Mouse (Mus musculus) embryonic facial prominence, embryonic 12.5 days (tissue): ENCODE results near the gene Arhgef3. TPM values are rescaled to one million over a fixed set of nuclear protein-coding genes. Genes with fewer than 3 reads are reported as not detected.

ENCODE experiments used
- ATAC-seq: fragments of 200-750 bp; cut with Nextera tagmentation; 2 replicates; pipeline ENCODE4 v1.8.0; 2017; ENCODE audit not compliant: insufficient number of reproducible peaks, insufficient read depth, low FRiP score, low TSS enrichment
- H3K27ac ChIP-seq: fragments of 300-500 bp; sonication (generic); 2 replicates; pipeline ENCODE4 v1.5.1; 2016; ENCODE audit warnings: mild to moderate bottlenecking
- H3K27me3 ChIP-seq: fragments of 300-500 bp; sonication (generic); 2 replicates; pipeline ENCODE4 v1.6.1; 2016; ENCODE audit warnings: mild to moderate bottlenecking, moderate library complexity
- H3K36me3 ChIP-seq: fragments of 300-500 bp; sonication (generic); 2 replicates; pipeline ENCODE4 v1.6.1; 2016; ENCODE audit warnings: mild to moderate bottlenecking
- H3K4me1 ChIP-seq: fragments of 300-500 bp; sonication (generic); 2 replicates; pipeline ENCODE4 v1.6.1; 2016
- H3K4me2 ChIP-seq: fragments of 300-500 bp; sonication (generic); replicated peaks from 2 replicates; pipeline ENCODE4 v1.6.1; 2016; ENCODE audit warnings: mild to moderate bottlenecking, moderate library complexity
- H3K4me3 ChIP-seq: fragments of 300-500 bp; sonication (generic); 2 replicates; pipeline ENCODE4 v1.5.1; 2016; ENCODE audit warnings: mild to moderate bottlenecking
- H3K9ac ChIP-seq: fragments of 300-500 bp; sonication (generic); 2 replicates; pipeline ENCODE4 v1.6.1; 2016; ENCODE audit warnings: mild to moderate bottlenecking, moderate library complexity
- H3K9me3 ChIP-seq: fragments of 300-500 bp; sonication (generic); 2 replicates; pipeline ENCODE4 v1.6.1; 2016; ENCODE audit warnings: mild to moderate bottlenecking, moderate library complexity
- WGBS: fragments of 180-500 bp; shearing (Covaris S2); methylation state at CpG from one replicate; pipeline ENCODE4 v1.1.7; 2016; 5-methylcytosine and 5-hydroxymethylcytosine counted together
- polyA plus RNA-seq: library from polyadenylated mRNA; unstranded; fragments of >200 nt; fragmentation: Nextera tagmentation; extraction: Ambion mirVana; gene quantifications from 2 replicates; pipeline ENCODE4 v1.2.1, GENCODE M21; 2016

Arhgef3 gene
- polyA plus RNA-seq, 1 experiment from 2014 or later: 8.4 TPM

- WGBS: 85% methylated on average over 7 of the region's 7 CpGs
- ATAC-seq: no peak
- H3K27me3 ChIP-seq: no peaks in the 10 kb centered on the region; the same call in 1 of the 2 replicates
- H3K4me3 ChIP-seq: no peak overlapping the region
- H3K4me1 ChIP-seq: peaks cover 17% of the 10 kb centered on the region
- no peaks in the 10 kb centered on the region for H3K36me3 ChIP-seq
- no peak overlapping the region for H3K4me2 ChIP-seq
- no peak overlapping the region for H3K27ac ChIP-seq
- H3K9ac ChIP-seq: no peak overlapping the region
- H3K9me3 ChIP-seq: no peaks in the 10 kb centered on the region
Measured at GRCm38 (mm10) chr14:27179771-27180170, 65.1 kb downstream of the Arhgef3 start.

GRCm38 (mm10) chr14:27182059-27182458 lies 67.4 kb downstream of the Arhgef3 start:
- H3K36me3 ChIP-seq: no peaks in the 10 kb centered on the region
- H3K27me3 ChIP-seq: no peaks in the 10 kb centered on the region; the same call in 1 of the 2 replicates
- no peak overlapping the region for H3K4me2 ChIP-seq
- 54% methylated on average over 11 of the region's 11 CpGs for WGBS
- H3K9me3 ChIP-seq: no peaks in the 10 kb centered on the region
- no peak for ATAC-seq
- no peak overlapping the region for H3K9ac ChIP-seq
- H3K27ac ChIP-seq: no peak overlapping the region
- peaks cover 16% of the 10 kb centered on the region for H3K4me1 ChIP-seq
- H3K4me3 ChIP-seq: no peak overlapping the region

GRCm38 (mm10) chr14:27182646-27183438 lies 68.1 kb downstream of the Arhgef3 start:
- Histone ChIP-seq H3K4me2 (no peak overlapping the region), H3K36me3 (no peaks in the 10 kb centered on the region), H3K4me1 (peaks cover 16% of the 10 kb centered on the region), H3K27ac (no peak overlapping the region), H3K4me3 (no peak overlapping the region), H3K9ac (no peak overlapping the region; the same call in 1 of the 2 replicates), H3K9me3 (no peaks in the 10 kb centered on the region), H3K27me3 (no peaks in the 10 kb centered on the region; the same call in 1 of the 2 replicates)
- WGBS: 61% methylated on average over 11 of the region's 11 CpGs
- ATAC-seq: peak; percentile 77

GRCm38 (mm10) chr14:27183501-27184230 lies 69.0 kb downstream of the Arhgef3 start:
- ATAC-seq: no peak
- no peak overlapping the region for H3K27ac ChIP-seq
- WGBS: 64% methylated on average over 16 of the region's 16 CpGs

GRCm38 (mm10) chr14:27185902-27186301 lies 71.2 kb downstream of the Arhgef3 start:
- H3K9me3 ChIP-seq: no peaks in the 10 kb centered on the region
- H3K4me1 ChIP-seq: peaks cover 8% of the 10 kb centered on the region
- H3K36me3 ChIP-seq: no peaks in the 10 kb centered on the region
- H3K27me3 ChIP-seq: no peaks in the 10 kb centered on the region
- H3K27ac ChIP-seq: no peak overlapping the region
- H3K9ac ChIP-seq: no peak overlapping the region
- no peak overlapping the region for H3K4me2 ChIP-seq
- no peak for ATAC-seq
- WGBS: 60% methylated on average over 5 of the region's 5 CpGs
- H3K4me3 ChIP-seq: no peak overlapping the region

More at GRCm38 (mm10) chr14:27183501-27184230, 69.0 kb downstream of the Arhgef3 start:
- Histone ChIP-seq H3K4me2 (no peak overlapping the region), H3K27me3 (no peaks in the 10 kb centered on the region; the same call in 1 of the 2 replicates), H3K36me3 (no peaks in the 10 kb centered on the region), H3K9ac (no peak overlapping the region), H3K4me1 (peaks cover 12% of the 10 kb centered on the region), H3K4me3 (no peak overlapping the region), H3K9me3 (no peaks in the 10 kb centered on the region)

GRCm38 (mm10) chr14:27186596-27186995 lies 71.9 kb downstream of the Arhgef3 start:
- H3K36me3 ChIP-seq: no peaks in the 10 kb centered on the region
- no peaks in the 10 kb centered on the region for H3K9me3 ChIP-seq
- WGBS: 74% methylated on average over 4 of the region's 4 CpGs
- no peak overlapping the region for H3K4me3 ChIP-seq
- H3K9ac ChIP-seq: no peak overlapping the region
- H3K4me1 ChIP-seq: peaks cover 8% of the 10 kb centered on the region
- no peak overlapping the region for H3K4me2 ChIP-seq
- ATAC-seq: no peak
- no peaks in the 10 kb centered on the region for H3K27me3 ChIP-seq
- no peak overlapping the region for H3K27ac ChIP-seq

DNA sequence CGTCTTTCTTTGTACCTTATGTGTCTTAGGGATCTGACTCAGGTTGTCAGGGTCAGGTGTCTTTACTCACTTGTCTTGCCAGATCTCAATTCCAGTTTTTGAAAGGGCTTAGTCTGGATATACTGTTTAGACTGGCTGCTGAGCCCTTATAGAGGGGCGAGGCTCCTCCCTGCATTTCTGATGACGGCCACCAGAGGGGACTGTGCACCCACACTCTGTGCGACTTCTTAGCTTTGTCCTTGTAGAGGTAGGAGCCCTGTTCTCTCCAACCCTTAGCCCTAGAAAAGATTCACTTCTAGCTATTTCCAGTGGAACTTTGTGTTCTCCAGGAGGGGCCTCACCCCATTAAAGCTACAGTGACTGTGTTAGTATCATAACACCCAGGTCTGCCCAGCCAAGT lies 72.3 kb downstream of the Arhgef3 start:
- H3K36me3 ChIP-seq: no peaks in the 10 kb centered on the region
- H3K27ac ChIP-seq: no peak overlapping the region
- no peaks in the 10 kb centered on the region for H3K9me3 ChIP-seq
- no peak overlapping the region for H3K9ac ChIP-seq
- no peaks in the 10 kb centered on the region for H3K27me3 ChIP-seq
- no peak overlapping the region for H3K4me2 ChIP-seq
- peaks cover 8% of the 10 kb centered on the region for H3K4me1 ChIP-seq
- H3K4me3 ChIP-seq: no peak overlapping the region
- WGBS: 5% methylated on average over 4 of the region's 4 CpGs
- ATAC-seq: peak; percentile 68; the same call in 1 of the 2 replicates

DNA sequence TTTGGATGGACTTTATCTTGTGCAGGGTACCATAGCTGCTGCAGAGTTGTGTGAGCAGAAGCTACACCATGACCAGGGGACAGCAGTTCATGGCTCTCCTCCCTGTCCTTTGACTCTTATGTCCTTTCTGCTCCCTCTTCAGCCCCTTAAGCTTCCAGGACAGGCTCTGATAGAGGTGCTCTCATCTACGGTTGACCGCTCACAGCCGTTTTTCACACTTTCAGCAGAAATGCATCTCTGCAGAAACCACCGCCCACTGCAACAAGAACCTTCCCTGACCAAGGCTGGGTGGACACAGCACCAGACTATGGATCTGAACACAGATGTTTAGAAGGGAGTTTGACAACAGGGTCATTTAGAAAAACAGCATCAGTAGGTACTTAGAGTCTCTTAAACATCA lies 73.2 kb downstream of the Arhgef3 start:
- Histone ChIP-seq H3K9me3 (no peaks in the 10 kb centered on the region), H3K9ac (no peak overlapping the region), H3K4me1 (peaks cover 6% of the 10 kb centered on the region), H3K27me3 (no peaks in the 10 kb centered on the region), H3K36me3 (no peaks in the 10 kb centered on the region), H3K27ac (no peak overlapping the region), H3K4me2 (no peak overlapping the region), H3K4me3 (no peak overlapping the region)
- WGBS: 83% methylated on average over 4 of the region's 4 CpGs
- ATAC-seq: no peak

- H3K4me3 ChIP-seq: no peak overlapping the region
- no peak overlapping the region for H3K27ac ChIP-seq
- WGBS: 42% methylated on average over 3 of the region's 3 CpGs
- H3K36me3 ChIP-seq: no peaks in the 10 kb centered on the region
- no peaks in the 10 kb centered on the region; the same call in 1 of the 2 replicates for H3K4me1 ChIP-seq
- no peak overlapping the region for H3K9ac ChIP-seq
- no peak overlapping the region for H3K4me2 ChIP-seq
- no peak for ATAC-seq
- no peaks in the 10 kb centered on the region for H3K27me3 ChIP-seq
- no peaks in the 10 kb centered on the region for H3K9me3 ChIP-seq
Measured at GRCm38 (mm10) chr14:27192450-27192849, 77.8 kb downstream of the Arhgef3 start.

GRCm38 (mm10) chr14:27196980-27197379 lies 82.3 kb downstream of the Arhgef3 start:
- Histone ChIP-seq H3K9ac (no peak overlapping the region), H3K27me3 (no peaks in the 10 kb centered on the region), H3K4me1 (peaks cover 3% of the 10 kb centered on the region; the same call in 1 of the 2 replicates), H3K36me3 (no peaks in the 10 kb centered on the region), H3K4me2 (no peak overlapping the region), H3K27ac (no peak overlapping the region), H3K4me3 (no peak overlapping the region), H3K9me3 (no peaks in the 10 kb centered on the region)
- no peak for ATAC-seq
- 85% methylated on average over 8 of the region's 8 CpGs for WGBS

DNA sequence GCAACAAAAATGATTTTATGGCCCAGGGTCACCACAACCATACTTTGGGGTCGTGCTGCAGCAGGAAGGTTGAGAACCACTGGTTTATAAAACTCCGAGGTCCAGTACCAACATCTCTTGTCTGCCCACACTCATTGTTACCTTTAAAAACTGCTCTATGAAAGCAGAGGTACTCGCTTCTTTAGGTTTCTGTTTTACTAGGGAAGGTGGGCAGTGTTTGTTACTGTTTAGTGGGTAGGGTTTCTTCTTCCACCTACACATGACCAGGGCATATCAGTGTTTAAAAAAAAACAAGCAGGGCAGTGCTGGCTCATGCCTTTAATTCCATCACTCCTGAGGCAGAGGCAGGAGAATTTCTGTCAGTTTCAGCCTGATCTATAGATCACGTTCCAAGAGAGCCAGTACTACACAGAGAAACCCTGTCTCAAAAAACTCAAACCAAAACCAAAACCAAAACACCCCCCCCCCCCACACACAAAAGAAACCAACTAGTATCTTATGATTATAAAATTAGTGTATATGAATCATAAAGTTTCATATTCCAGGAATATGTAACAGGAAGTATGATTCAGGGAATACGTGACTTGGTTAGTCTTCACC lies 83.9 kb downstream of the Arhgef3 start:
- no peak for ATAC-seq
- H3K27ac ChIP-seq: no peak overlapping the region
- no peak overlapping the region for H3K4me3 ChIP-seq
- no peak overlapping the region for H3K4me2 ChIP-seq
- H3K36me3 ChIP-seq: no peaks in the 10 kb centered on the region
- 88% methylated on average over 5 of the region's 5 CpGs for WGBS
- H3K9ac ChIP-seq: no peak overlapping the region
- H3K9me3 ChIP-seq: no peaks in the 10 kb centered on the region
- H3K27me3 ChIP-seq: no peaks in the 10 kb centered on the region
- peaks cover 3% of the 10 kb centered on the region; the same call in 1 of the 2 replicates for H3K4me1 ChIP-seq
